Mouse (Mus musculus): Measurements from ENCODE around the gene Clec12b.

Clec12b gene

DNA sequence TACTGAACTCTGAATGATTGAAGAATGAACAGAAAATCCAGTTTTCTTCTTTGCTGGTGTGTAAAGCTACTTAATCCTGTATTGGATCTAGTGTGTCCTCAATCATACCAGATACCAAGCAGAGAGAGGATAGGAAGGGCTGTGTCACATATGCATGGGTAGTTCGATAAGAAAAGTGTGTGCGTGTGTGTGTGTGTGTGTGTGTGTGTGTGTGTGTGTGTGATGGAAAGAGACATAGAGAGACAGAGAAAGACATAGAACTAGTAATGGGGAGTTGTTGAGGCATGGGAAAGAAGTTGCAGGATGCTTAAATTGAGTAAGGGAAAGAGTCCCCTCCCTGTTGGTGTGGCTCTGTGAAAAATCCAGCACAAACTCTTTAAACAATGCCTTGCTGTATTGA lies at the start of gene Clec12b:
Clec12b (minus strand) TSS at position 101 of the 400 bp plus-strand sequence.
- DNase-seq: no peak

GRCm38 (mm10) chr6:129434239-129434638 lies 48.6 kb upstream of the Clec12b start:
- no peak for DNase-seq

- no peak for DNase-seq
These were observed 41.6 kb upstream of the Clec12b start for GRCm38 (mm10) chr6:129427281-129427680.

GRCm38 (mm10) chr6:129425812-129426211 lies 40.1 kb upstream of the Clec12b start:
- DNase-seq: no peak

DNA sequence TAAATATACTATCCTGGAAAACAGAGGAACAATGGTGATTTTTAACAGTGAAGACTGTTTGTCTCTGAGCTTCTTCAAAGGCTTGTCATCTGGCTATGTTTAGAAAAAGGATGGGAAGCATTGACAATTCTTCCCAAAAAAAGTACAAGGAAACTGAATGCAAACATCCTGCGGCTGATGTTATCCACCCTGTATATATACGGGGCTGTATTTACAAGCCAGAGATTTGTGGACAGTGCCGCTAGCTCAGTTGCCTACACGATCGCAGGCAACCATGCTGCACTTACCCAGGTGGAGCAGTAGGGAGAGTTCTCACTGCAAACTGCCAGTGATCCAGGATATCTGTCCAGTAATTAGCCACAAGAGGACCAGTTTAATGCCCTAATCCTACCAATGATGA lies 39.5 kb upstream of the Clec12b start:
- DNase-seq: no peak

- peak; percentile 27 to 55 for DNase-seq
These were observed 38.0 kb upstream of the Clec12b start for GRCm38 (mm10) chr6:129423734-129424072.

- no peak for DNase-seq
These were observed 37.5 kb upstream of the Clec12b start for GRCm38 (mm10) chr6:129423040-129423733.

- no peak for DNase-seq
These were observed 36.6 kb upstream of the Clec12b start for GRCm38 (mm10) chr6:129422311-129422710.

DNA sequence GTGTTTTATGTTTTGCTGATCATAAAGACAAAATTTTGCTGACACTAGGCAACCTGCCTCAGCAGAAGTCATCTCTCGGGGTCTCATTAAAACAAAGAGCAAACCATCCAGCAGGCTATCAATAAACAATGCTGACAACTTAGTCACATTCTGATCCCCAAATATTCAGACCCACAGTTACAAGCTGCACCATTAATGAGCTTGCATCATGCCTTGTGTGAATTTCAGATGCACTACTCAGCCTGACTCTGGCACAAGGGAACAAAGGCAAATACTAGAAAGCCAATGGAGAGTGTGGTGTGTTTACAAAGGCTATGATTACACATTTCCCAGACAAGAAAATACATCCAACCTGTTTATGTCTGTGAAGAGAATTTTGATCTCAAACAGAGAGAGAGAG lies 28.5 kb upstream of the Clec12b start:
- DNase-seq: no peak

GRCm38 (mm10) chr6:129408562-129408961 lies 22.9 kb upstream of the Clec12b start, which contains the start of gene Clec9a:
Gene Clec9a (plus strand): TSS chr6:129408862.
- no peak for DNase-seq

DNA sequence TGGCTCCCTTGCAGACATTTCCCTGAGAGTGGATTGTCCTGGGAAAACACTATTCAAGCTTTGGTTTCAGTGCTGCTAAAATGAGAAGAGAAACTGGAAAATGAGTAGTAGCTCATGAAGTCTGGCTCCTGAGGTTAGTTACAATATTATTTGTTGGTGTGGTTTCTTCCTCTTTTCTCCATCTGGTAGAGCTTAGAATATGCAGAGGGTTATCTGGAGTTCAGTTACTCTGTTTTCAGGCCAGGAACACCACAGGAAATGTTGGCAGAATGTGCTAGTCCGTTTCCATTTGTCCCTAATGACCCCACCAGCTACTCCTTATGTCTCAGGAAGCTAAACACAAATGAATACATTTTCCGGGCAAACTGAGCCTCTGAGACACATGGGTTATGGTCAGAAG lies 21.6 kb upstream of the Clec12b start:
- no peak for DNase-seq

DNA sequence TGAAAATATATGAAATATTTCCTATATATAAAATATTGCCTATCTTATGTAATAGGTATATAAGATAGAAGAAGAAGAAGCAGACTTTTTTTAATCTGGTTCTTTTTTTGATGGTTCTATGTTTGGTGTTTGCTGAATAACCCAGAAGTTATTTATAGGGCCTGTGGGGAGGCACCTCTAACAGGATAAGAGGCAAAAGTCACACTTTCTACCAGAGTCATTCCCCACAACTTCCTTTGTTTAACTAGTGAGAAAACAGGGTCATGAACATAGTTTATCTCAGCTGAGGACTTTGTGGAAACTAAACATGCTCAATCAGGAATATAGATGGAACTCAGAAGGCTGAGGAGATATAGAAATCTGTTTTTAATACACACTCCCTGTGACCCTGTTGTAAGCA lies 20.3 kb upstream of the Clec12b start:
- DNase-seq: no peak

DNA sequence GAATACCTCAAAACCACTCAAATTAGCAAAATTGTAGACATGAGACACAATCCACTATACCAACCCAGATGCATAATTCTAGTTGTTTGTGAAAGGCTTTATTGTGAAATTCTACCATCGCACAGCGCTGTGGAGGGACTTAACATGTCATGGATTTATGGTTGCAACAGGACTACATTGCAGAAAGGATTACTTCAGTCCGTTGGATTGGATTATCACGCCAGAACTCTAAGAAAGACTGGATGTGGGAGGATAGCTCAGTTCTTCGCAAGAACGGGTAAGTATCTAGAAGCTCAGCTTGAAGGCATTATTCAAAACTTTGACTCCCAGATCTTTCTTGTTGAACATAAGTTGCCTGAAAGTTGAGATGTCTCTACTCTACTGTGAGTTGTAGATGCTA lies 17.7 kb upstream of the Clec12b start:
- no peak for DNase-seq

DNA sequence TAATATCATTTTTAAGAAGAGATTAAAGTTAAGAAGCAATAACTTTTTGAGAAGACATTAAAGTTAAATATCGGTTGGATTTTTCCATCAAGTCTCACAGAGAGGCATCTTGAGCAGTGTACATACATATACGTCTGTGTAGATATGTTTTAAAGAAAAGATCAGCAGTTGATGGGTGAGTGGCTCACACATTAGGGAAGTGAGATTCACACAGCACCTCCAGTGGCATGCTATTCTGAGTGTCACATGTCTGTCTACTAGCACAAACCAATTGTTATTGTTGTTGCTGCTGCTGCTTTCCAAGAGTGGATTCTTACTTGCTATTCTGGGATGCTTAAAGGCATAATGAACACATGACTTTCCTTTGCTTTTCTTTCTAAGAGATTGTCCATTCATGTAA lies 16.7 kb upstream of the Clec12b start:
- no peak for DNase-seq

DNA sequence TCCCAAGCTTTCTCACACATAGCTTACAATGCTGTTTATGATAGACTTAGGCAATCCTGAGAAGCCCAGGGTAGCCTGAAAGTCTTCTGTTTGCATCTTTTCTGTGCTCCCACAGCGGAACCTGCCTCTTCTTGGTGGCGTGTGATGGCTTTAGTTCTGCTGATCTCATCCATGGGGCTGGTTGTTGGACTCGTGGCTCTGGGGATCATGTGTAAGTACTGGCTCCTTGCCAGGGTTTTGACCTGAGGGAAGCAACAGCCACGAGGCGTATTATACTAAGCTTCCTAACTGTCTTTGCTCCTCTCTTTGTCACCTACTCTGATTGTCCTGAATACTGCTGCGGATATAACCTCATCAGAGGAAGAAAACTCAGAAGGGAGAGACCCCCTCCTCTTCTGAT lies 14.3 kb upstream of the Clec12b start:
- peak in 1 of 2 experiments; percentile 4 for DNase-seq

- DNase-seq: no peak
These were observed 11.3 kb upstream of the Clec12b start, which contains the start of gene Clec1b for GRCm38 (mm10) chr6:129396997-129397396. Gene Clec1b (plus strand): TSS chr6:129397297.

DNA sequence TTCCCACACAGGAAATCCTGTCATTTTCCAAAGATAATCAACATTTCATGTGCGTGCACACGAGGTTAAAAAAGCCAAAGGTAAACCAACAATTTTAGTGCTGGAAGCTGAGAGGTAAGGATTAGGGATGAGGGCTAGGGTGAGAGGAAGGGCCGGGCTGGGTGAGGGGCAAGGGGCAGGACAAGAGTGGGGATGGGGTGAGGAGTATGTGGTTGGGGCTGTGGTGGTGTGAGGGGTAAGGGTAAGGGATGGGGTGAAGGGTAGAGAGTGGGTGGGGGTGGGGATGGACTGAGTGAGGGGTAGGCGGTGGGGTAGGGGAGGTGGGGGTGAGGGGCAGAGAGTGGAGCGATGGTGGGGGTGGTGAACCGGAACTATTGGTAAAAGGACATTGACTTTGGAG lies 8.1 kb upstream of the Clec12b start:
- DNase-seq: no peak

DNA sequence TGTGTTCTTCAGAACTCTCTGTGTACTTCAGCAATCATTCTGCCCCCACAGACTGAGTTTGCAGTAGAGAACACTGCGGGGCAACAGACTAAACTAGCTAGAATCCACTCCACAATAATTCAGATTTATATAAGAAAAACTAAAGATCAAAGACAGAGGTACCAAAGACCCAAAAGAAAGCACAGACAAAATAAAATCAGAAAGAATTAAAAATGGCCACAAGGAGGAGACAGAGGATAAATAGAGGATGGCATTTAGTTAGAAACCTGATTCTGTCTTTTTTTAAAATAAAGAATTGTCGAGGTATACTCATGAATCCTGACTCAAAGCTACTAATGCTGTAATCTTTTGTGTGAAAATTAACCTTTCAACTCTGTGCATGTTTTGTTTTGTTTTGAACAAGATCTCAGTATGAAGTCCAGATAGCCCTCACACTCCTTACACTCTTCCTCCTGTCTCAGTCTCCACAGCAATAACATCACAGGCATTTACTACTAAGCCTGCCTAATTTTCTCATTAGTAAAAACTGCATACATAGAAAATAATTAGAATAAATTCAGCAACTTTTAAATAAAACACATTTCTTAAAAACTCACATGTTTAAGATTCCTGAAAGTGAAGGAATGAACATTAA lies 7.5 kb upstream of the Clec12b start:
- DNase-seq: no peak

GRCm38 (mm10) chr6:129385000-129385399 lies 674 bp downstream of the Clec12b start:
- DNase-seq: no peak

DNA sequence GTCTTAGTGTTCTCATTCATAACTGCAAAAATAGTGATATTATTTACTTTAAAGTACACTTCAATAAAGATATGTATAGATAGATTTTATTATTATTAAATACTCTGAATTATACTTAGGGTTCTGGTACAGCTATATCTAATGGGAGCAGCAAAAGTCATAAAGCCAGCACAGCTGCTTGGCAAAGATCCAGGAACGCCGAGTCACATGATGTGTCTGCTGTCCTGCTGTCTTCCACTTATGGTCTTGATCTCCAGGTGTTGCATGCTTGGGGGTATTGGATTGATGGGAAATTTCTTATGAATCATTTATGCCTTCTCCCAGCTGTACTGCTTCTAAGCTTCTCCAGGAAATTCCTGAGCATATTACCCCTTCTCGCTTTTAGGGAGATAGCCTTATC lies 2.2 kb downstream of the Clec12b start:
- no peak for DNase-seq

DNA sequence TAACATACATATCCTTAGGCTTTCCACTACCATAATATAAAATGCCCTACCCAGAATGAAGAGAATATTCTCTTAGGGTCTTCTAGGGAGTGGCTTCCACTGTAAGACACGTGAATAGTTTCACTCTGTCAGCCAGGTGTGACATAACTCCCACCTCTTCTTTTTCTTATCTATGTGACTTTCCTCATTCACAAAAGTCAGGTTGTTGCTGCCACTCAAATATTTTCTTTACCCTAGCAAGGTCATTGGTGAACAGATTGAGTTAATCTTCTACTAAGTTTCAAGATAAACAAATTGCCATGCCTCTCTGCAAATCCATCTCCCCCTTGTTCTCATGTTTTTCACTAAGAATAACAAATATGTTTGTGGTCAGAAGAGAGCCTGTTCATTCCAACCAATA lies 3.9 kb downstream of the Clec12b start:
- DNase-seq: no peak

- no peak for DNase-seq
These were observed 5.2 kb downstream of the Clec12b start for GRCm38 (mm10) chr6:129380454-129380853.

- no peak for DNase-seq
These were observed 10.7 kb downstream of the Clec12b start for GRCm38 (mm10) chr6:129374937-129375471.

DNA sequence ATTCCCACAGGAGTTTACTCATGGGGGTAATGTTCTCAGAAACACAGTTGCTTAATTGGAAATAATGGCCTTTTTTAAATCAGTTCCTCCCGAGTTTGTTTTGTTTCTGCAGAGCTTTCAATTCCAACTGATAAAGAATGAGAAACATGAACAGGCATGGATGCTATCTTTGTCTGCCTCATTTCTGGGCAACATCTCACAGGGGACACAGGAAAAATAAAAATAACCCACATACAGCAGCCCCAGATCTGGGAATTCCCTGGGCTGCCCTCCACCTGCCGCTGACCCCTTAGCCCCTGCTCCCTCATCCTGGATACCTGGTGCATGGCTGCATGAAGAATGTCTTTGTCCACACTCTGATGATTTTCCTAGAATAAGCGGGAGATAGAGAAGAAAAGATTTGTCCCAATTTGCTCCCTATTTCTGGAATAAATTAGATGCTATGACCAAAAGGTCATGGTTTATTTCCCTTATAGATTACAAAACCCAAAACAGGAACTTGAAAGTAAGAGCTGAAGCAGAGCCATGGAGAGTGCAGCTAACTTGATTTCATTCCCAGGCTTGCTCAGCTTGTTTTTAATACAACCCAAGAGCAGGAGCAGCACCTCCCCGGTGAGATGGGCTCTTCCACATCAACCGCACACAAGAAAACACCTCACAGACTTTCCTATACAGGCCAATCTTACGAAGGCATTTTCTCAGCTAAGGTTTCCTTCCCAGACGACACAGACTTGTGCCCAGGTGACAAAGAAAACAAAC lies 16.1 kb downstream of the Clec12b start:
- DNase-seq: no peak

Measured in cerebellum, adult 18-20 months (tissue).